Mouse (Mus musculus): ENCODE results near the gene Abhd16a. TPM values are rescaled to one million over a fixed set of nuclear protein-coding genes. Genes with fewer than 3 reads are reported as not detected.

The Abhd16a gene
- total RNA-seq, 2 experiments from 2014 or later, result 55.1 to 59.5 TPM

- no peak for DNase-seq
These were observed 5.0 kb upstream of the Abhd16a start for GRCm38 (mm10) chr17:35083929-35084497.

GRCm38 (mm10) chr17:35085208-35085865 is 3.7 kb upstream of the Abhd16a start, which contains the start of gene Ly6g6f:
Ly6g6f (minus strand) TSS chr17:35085610.
- DNase-seq, result no peak

DNA sequence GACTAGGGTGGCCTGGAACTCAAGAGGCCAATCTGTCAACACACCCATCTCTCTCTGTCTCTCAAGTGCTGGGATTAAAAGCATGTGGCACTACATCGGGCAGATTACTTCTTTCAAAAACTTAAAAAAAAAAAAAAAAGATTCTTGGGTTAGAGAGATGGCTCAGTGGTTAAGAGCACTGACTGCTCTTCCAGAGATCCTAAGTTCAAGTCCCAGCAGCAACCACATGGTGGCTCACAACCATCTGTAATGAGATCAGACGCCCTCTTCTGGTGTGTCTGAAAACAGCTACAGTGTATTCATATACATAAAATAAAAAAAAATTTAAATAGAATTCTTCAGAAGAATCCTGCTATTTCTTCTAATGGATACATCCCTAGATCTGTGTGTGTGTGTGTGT is 912 bp upstream of the Abhd16a start:
- no peak for DNase-seq

GRCm38 (mm10) chr17:35090166-35090932 is 1.3 kb downstream of the Abhd16a start:
- DNase-seq, result peak; percentile 42 to 44

- no peak for DNase-seq
These were observed 3.5 kb downstream of the Abhd16a start for GRCm38 (mm10) chr17:35092403-35093198.

DNA sequence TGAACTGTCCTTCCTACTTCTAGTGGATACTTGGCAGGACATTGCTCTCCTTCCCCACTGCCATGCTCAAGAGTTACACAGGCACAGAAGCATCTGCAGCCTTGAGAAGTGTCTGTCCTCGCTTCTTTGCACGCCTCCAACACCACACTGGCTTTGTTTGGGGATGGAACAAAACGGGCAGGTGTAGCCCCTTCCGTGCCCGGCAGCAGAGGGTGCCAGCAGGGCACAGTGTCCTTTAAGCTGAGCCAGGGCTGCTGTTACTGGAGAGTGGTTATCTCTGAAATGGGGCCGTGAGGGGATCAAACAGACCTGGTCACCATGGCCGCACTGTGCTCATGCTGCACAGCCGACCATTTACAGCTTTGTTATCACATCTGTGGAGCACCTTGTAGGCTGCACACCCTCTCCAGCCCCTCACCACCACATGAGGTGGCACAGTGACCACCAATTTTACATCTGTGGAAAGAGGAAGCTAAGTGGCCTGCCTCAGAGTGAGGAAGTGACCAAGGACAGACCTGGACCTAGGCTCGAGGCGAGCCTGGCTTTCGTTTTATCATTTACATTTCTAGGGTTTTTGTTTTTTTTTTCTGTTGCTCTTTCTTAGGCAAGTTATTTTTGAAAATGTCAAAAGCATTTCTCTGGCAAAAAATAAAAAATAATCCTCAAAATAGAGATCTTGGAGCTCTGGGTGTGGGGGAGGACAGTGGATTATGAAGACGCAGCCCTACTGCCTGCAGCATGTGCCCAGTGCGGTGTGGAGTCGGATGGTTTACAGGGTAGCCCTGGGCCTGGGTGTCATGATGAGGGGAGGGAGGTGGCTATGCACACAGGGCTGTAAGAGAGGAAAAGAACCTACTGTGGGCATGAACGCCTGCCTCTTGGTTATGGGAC is 5.7 kb downstream of the Abhd16a start:
- no peak for DNase-seq

DNA sequence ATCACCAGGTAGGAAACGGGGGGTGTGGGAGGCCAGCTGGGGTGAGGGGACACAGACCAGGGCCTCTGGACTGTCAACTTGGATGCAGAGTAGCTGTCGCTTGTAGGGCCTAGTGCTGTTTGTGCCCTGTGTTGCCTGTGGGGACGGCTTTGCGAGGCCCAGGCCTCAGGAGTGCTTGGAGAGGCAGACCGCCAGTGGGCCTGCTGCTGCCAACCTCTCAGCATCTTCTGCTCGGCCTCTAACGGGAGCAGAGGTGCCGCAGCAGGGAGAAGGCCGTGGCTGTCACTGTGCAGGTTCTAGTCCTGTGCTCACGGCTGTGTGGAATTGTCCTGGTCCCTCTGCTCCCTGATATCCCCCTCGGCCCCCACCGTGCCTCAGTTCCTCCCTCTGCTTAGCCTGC is 7.5 kb downstream of the Abhd16a start:
- no peak for DNase-seq

DNA sequence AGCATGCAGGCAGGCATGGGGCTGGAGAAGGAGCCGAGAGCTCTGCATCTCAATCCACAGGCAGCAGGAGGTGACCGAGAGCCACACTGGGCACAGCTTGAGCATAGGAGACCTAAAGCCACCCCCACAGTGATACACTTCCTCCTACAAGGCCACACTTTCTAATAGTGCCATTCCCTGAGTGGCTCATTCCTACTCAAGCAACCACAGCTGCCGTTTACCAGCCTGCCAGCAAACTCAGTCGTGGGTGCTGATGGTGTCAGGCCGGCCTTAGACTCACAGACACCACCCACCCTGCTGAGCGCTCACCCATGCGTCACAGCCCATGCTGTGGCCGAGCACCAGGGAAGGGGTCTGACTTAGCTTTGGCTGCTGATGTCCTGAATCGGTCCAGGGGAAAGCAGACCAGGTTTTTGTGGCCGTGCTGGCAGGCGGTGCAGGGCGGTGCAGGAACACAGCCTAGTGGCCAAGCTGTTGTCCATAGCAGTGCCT is 8.1 kb downstream of the Abhd16a start:
- no peak for DNase-seq

GRCm38 (mm10) chr17:35100196-35100765 is 11.2 kb downstream of the Abhd16a start:
- no peak for DNase-seq

GRCm38 (mm10) chr17:35101161-35101560 is 12.1 kb downstream of the Abhd16a start:
- DNase-seq, result no peak

GRCm38 (mm10) chr17:35102299-35102698 is 13.2 kb downstream of the Abhd16a start:
- no peak for DNase-seq

GRCm38 (mm10) chr17:35103221-35103690 is 14.2 kb downstream of the Abhd16a start:
- no peak for DNase-seq

- DNase-seq, result no peak
These were observed 15.0 kb downstream of the Abhd16a start for GRCm38 (mm10) chr17:35104079-35104478.

DNA sequence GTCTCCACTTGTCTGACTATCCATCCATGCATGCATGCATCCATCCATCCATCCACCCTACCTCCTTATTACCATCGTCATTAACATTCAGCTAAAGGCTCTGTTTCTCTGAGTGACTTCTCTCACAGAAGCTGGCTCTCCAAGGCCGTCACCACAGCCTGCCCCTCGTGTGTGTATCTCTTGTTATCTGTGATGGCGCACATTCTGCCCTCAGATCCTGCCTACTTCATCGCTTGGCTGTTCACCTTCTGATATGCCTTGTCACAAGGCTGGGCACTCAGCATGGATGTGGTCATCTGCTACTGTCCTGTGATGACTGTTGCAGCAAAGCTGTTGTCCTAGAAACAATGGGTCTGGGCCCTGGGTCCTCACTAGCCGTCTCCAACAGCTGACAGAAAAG is 15.7 kb downstream of the Abhd16a start:
- DNase-seq, result no peak

DNA sequence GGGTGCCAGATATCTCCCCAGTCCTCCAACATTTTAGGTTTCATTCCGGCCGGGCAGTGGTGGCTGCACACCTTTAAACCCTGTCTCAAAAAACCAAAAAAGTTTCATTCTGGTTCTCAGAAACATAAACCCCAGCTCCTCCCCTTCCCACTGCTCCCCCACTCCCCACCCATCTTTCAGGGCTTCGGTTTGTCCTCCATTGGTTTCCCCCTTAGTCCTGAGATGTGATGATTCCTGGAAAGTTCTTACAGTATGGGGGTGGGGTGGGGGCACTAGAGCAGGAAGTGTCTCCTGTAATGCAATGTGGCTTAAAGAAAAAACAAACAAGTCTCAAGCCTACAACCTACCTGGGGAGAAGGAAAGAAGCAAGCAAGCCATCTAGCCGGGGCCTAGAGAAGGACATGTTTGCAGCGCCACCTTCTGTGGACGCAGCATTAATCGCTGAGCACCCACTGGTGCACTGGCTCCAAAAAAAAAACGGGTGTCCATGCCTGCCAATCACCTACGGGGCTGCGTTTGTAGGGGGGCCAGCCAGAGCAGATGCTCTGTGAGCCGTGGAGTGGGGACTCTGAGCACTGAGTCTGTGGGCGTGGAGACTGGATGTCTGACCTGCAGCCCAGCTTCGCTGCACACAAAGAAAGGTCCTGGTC is 16.8 kb downstream of the Abhd16a start:
- DNase-seq, result peak; percentile 33 to 37

GRCm38 (mm10) chr17:35106522-35106921 is 17.5 kb downstream of the Abhd16a start:
- no peak for DNase-seq

GRCm38 (mm10) chr17:35108097-35108496 is 19.0 kb downstream of the Abhd16a start, which contains the start of gene Ly6g5c:
Ly6g5c (plus strand) TSS chr17:35108279.
- no peak for DNase-seq

DNA sequence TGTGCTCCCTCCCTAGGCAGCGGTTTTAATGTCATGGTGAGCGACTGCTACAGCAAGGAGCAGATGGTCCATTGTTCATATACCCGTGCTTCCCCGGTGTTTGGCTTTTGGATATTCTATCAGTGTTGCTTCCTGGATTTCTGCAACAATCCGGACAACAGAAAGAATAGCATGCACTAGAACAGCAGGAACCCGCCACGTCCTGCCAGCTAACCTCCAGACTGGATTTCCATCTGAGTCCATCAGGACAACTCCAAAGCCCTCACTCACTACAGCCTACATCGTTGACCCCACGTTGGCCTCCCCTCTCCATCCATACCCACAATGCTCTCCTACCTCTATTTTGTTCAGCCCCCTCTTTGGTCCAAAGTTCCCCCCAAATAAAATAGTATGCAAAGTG is 22.7 kb downstream of the Abhd16a start:
- no peak for DNase-seq

DNA sequence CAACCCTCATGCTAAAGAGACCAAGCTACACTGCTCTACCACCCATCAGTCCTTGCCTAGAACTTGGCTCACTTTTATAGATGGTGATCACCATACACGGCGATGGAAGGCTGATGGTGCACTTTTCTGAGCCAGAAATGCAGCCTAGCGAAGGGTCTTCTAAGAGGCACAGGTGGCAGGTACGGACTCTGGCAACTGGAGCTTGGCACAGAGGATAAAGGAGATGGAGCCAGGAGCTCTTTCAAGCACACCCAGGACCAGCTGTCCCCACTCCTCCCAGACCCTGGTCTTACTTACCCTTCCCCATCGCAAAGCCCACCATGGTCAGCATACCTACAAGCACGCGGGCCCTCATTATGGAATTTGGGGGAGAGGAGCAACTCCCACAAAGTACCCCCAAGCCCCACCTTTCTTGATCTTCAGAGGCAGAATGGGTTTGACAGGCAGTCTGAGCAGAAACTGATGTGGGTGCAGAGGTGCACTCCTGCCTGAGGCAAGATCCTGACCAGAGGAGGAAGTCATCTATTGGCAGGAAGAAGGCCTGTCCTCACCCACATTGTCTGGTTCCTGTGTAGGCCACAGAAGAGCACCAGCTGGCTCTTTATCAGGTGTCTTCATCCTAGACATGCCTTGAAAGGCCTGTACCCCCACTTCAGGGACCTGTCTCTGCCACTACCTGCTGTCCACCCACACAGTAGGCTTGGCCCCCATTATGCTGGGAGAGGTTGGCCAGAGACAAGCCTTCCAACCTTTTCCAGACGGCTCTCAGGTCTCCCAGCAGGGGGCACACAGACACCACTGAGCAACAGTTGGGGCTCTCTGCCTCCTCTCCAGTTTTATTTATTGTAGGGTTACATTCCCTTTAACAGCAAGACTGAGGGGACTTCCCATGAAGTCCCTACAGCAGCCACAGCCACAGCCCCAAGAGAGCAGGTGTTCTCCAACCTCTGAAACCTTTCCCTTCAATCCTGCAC is 26.3 kb downstream of the Abhd16a start, which contains the start of gene Ly6g5b:
Gene Ly6g5b, minus strand, starts transcription at position 383 of the 974 bp plus-strand sequence.
- DNase-seq, result no peak

All from heart, adult 18-20 months (tissue).